Mouse (Mus musculus): Measurements from ENCODE around the gene Gm20479.

DNA sequence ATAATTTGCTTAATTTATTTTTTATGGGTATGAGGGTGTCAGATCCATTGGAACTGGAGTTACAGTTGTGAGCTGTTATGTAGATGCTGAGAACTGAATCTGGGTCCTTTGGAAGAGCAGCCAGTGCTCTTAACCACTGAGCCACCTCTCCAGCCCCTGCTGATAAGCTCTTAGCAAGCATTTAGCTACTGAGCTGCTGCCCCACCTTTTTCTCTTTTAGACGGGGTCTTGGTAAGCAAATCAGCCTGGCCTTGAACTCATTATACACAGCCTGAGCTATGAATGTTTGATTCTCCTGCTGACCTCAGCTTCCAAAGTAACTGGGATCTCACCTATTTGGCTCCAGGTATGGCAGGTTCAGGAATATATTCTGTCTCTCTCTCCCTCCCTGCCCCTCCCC lies 23.8 kb upstream of the Gm20479 start:
- no peak for TF ChIP-seq CTCF (IDR thresholded peaks at IDR 0.05; ENCODE audit: insufficient read depth, low read length)
- no peak for TF ChIP-seq POLR2A (IDR thresholded peaks at IDR 0.05; ENCODE audit: borderline replicate concordance, extremely low read depth, low read depth, low read length)
